Mouse (Mus musculus) gastrocnemius, postnatal 14 days (tissue): Measurements from ENCODE around the gene Dpy19l3. TPM values are rescaled to one million over a fixed set of nuclear protein-coding genes. Genes with fewer than 3 reads are reported as not detected.
A peak's percentile ranks its signal among the peaks of the same experiment; 100 is the strongest.

Experiments
- DNase-seq: peaks from one replicate; pipeline ENCODE4 v3.0.0; 2021; ENCODE audit warnings: mixed read lengths
- intact Hi-C: fragments of 180-260 bp; cut with DNase I; formaldehyde crosslinking; loops from one replicate; pipeline ENCODE4 v1.15.1; 2025; ENCODE audit warnings: low total_unique reads
- total RNA-seq, 2 experiments: library from RNA; stranded (reverse); gene quantifications; 2 replicates each; pipeline ENCODE4 v1.2.3; 2021

The Dpy19l3 gene
- total RNA-seq, 2 experiments from 2014 or later, result 7.1 to 9.0 TPM

GRCm38 (mm10) chr7:35648239-35649069 lies 105.8 kb downstream of the Dpy19l3 start:
- no peak for DNase-seq
- intact Hi-C loops, result no loop called here

DNA sequence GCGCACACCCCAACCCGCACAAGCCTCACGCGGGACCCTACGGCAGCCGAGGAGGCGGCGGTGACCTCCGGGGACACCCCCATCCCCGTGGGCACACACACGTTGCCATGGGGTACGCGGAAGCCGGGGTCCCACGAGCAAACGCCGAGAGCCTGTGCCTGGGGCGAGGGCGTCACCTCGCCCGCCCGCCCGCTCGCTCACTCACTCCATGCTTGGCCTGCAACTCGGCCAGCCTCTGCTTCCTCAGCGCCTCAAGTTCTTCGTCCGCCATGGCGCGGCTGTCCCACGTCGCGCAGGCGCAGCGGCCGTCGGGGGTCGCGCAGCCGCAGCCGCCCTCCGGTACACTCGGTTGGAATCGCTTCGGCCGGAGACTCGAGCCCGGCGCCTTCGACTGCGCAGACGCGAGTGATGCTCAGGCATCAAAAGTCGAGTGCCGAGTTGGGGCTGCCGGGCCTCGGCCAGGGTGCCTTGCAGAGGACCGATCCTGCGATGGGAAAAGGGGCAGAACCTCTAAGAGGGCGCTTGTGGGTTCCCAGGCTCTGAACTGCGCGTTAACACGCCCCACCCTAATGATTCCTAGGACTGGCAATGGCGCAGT lies 107.1 kb downstream of the Dpy19l3 start, which contains the start of gene Pdcd5:
Gene Pdcd5, minus strand, starts transcription at position 421 of the 598 bp plus-strand sequence.
- DNase-seq, result peak; percentile 98
- intact Hi-C loops, result no loop called here

DNA sequence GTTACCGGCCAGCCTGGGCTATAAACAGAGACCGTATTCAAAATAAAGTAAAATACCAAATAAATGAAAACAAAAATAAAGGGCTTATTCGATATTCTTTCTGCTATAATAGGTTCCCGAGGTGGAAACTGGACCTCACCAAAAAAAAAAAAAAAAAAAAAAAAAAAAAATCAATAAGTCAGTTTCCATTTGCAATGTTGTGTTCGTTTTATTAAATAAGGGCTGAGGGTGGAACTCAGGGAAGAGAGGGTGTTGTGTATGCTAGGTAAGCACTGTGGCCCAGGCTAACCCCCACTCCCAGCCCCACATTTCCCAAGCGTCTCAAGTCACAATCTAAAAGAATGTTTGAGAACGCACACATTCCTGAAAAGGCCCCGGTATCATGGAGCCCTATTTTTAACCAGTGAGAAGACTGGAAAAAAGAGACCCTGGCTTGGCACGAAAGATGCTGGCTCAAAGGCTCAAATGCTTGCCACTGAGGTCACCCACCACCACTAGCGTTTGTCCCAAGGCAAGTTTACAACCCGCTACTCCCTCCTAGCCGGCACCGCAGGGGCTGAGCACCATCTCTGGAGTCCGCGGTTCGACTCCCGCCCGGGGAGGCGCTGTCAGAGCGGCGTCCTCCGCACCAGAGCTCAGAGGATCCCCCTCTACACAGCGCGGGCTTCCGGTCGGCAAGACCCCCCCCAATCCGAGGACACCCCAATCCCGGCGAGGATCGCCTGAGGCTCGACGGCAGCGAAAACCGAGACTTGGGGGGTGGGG lies 107.8 kb downstream of the Dpy19l3 start:
- intact Hi-C loops, result no loop called here
- DNase-seq, result no peak

DNA sequence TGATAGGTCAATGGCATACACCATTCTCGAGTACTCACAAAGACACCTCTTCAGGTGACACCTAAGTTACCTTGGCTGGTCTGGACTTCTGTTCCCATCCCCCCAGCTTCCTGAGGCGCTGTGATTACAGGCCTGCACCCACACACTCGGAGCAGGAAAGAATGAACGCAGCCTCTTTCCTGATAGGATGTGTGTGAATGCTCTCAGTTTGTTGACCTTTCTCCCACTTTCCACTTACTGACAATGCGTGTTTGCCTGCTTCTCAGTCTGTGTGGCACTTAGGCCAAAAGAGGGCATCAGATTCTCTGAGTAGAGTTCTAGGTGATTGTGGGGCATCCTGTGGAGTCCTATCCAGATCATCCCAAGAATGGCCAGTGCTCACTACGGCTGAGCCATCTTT lies 114.2 kb downstream of the Dpy19l3 start:
- intact Hi-C loops, result no loop called here
- no peak for DNase-seq

DNA sequence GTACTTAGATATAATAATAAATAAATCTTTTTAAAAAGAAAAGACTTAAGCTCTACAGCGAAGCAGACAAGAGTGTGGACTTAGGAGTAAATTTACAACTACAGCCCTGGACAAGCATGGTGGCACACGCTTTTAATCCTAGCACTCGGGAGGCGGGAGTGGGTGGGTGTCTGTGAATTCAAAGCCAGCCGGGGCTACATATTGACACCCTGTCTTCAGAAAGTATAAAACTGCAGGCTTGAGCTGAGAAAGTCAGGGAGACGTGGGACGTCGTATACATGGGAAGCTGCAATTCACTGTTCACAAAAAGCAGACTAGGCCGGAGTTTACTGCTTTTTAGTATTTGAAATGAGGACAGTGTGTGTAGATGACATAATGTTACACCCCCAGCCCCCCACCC lies 117.4 kb downstream of the Dpy19l3 start:
- intact Hi-C loops, result loop anchor here (5.0 to 10.0 kb wide), 2 partner anchors 55 to 82 kb away; partner anchors contain the start of gene Nudt19
- DNase-seq, result no peak

DNA sequence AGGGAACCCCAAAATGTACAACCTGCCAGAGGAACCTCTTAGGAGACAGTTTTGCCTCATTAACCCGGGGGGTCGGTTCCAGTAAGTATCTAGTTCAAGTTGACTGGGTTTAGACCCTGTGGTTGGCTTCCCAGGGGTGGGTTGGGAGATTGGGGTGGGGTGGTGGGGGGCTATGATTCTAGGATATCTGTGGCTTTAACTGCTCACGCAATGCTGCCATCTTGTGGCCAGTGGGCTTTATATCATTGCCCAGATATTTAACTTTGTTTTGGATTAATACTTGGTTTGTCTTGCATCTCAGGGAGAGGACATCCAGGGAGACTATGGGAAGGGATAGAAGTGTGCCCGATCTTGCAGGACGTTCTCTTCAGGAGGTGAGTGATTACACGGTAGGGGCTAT lies 118.0 kb downstream of the Dpy19l3 start:
- intact Hi-C loops, result loop anchor here (5.0 to 10.0 kb wide), 2 partner anchors 54 to 81 kb away; partner anchors contain the start of gene Nudt19
- DNase-seq, result no peak

Other genes with a start within 250 kb of the Dpy19l3 start
- gene Tdrd12, start 216.7 kb downstream of the Dpy19l3 start, total RNA-seq, result not detected
- gene Nudt19, start 198.2 kb downstream of the Dpy19l3 start, total RNA-seq, result 10 to 100 TPM; 36.1 to 39.0 TPM
- gene Rgs9bp, start 168.9 kb downstream of the Dpy19l3 start, total RNA-seq, result under 1 TPM; 0.04 to 0.06 TPM
- 1 to 10 TPM; 9.6 to 9.7 TPM for gene Ankrd27, start 168.2 kb downstream of the Dpy19l3 start, total RNA-seq
- gene Pdcd5, start 106.9 kb downstream of the Dpy19l3 start, total RNA-seq, result 100 to 1,000 TPM; 109 to 122 TPM
- 10 to 100 TPM; 15.2 to 16.7 TPM for gene Zfp507, start 48.5 kb upstream of the Dpy19l3 start, total RNA-seq